In genomic region chr11:75572854-75573650, GRCm38 (mm10) we compare ENCODE assay signal across 8 mouse cellular contexts. TPM values are rescaled to one million over a fixed set of nuclear protein-coding genes. Genes with fewer than 3 reads are reported as not detected.
DNase-seq lines count a peak whose midpoint lies in the region; ATAC-seq and TF ChIP-seq lines count a peak whose summit lies in the region.

No protein-coding gene starts in this region.

- 0 out of 2 replicates have a peak, but pooled peaks have one; percentile 7 for TF ChIP-seq POLR2A in cortical plate, adult 2 months (IDR thresholded peaks at IDR 0.05; ENCODE audit: extremely low read depth, insufficient read depth, low read length)

- peak; percentile 94 for TF ChIP-seq CTCF in cortical plate, adult 2 months (IDR thresholded peaks at IDR 0.05; ENCODE audit: extremely low read depth, insufficient read depth, low read length)

- H3K4me1 ChIP-seq in cortical plate, adult 2 months (ENCODE audit: control insufficient read depth, insufficient read depth, low read length) = peaks cover 6% of the 10 kb centered on the region

- peak; percentile 95 for DNase-seq in gastrocnemius, postnatal 10 days
- DNase-seq in left cerebral cortex, postnatal 10 days (ENCODE audit: extremely low spot score in 1 of 2, low spot score in 2 of 2) = peak; percentile 91 to 93
- DNase-seq in right cerebral cortex, postnatal 25 days = peak; percentile 86
- DNase-seq in urinary bladder, postnatal 4 days (ENCODE audit: low spot score in 2 of 2) = peak; percentile 81 to 93

- intact Hi-C loops in left cerebral cortex, postnatal 10 days (cut with DNase I) = loop anchor here (1.0 kb wide), 1 partner anchor 43 kb away; no protein-coding TSS in a partner anchor

- ATAC-seq in activated CD4-positive, CD25-positive, alpha-beta regulatory T cell, adult 4 months = peak; percentile 86
- ATAC-seq in inflammation-experienced regulatory T-cells, adult 6 months = peak; percentile 87
- peak; percentile 88 for ATAC-seq in megakaryocyte-erythroid progenitor cell, adult 5-6 weeks (replicated peaks; ENCODE audit: low FRiP score, low TSS enrichment, poor library complexity, severe bottlenecking)

- H3K4me3 ChIP-seq in cortical plate, adult 2 months (ENCODE audit: insufficient read depth, low read length) = no peak overlapping the region

- peak overlapping the region; percentile 24; the same call in 1 of the 2 replicates for H3K27ac ChIP-seq in cortical plate, adult 2 months (ENCODE audit: insufficient read depth, low read length)

RNA-seq across cellular contexts. Expression of gene Pitpna, which starts 14.8 kb away (rescaled TPM):
- 10 to 100 TPM; 24.3 to 47.6 TPM for polyA plus RNA-seq in activated CD4-positive, CD25-positive, alpha-beta regulatory T cell, adult 4 months (2017; shearing (Covaris generic))
- 259 TPM in 2 replicates for polyA plus RNA-seq in cortical plate, adult 2 months (2012; rRNA removed)
- total RNA-seq in gastrocnemius, postnatal 10 days (2021) = 100 to 1,000 TPM; 148 to 160 TPM
- 10 to 100 TPM; 30.5 to 50.5 (median 40.2) TPM for polyA plus RNA-seq in inflammation-experienced regulatory T-cells, adult 6 months (2017; shearing (Covaris generic))
- total RNA-seq in left cerebral cortex, postnatal 10 days (2021) = 100 to 1,000 TPM; 312 to 326 TPM
- 69.0 and 96.5 TPM in 2 replicates for total RNA-seq in megakaryocyte-erythroid progenitor cell, adult 5-6 weeks (2014; fragmentation: Nextera tagmentation)
- 46.2 and 58.2 TPM in 2 replicates for total RNA-seq in megakaryocyte-erythroid progenitor cell, adult 5-6 weeks (2017)

RNA-seq across cellular contexts. Expression of gene Slc43a2, which starts 41.6 kb away (rescaled TPM):
- polyA plus RNA-seq in activated CD4-positive, CD25-positive, alpha-beta regulatory T cell, adult 4 months (2017; shearing (Covaris generic)) = 10 to 100 TPM; 18.3 to 18.7 TPM
- 32.0 and 34.3 TPM in 2 replicates for polyA plus RNA-seq in cortical plate, adult 2 months (2012; rRNA removed)
- total RNA-seq in gastrocnemius, postnatal 10 days (2021) = 10 to 100 TPM; 24.2 to 27.3 TPM
- polyA plus RNA-seq in inflammation-experienced regulatory T-cells, adult 6 months (2017; shearing (Covaris generic)) = 10 to 100 TPM; 20.1 to 22.4 (median 21.6) TPM
- 10 to 100 TPM; 48.4 to 51.2 TPM for total RNA-seq in left cerebral cortex, postnatal 10 days (2021)
- total RNA-seq in megakaryocyte-erythroid progenitor cell, adult 5-6 weeks (2014; fragmentation: Nextera tagmentation) = 1.2 and 2.2 TPM in 2 replicates
- 1.9 and 2.9 TPM in 2 replicates for total RNA-seq in megakaryocyte-erythroid progenitor cell, adult 5-6 weeks (2017)

RNA-seq across cellular contexts. Expression of gene Inpp5k, which starts 57.7 kb away (rescaled TPM):
- 100 to 1,000 TPM; 109 to 120 TPM for polyA plus RNA-seq in activated CD4-positive, CD25-positive, alpha-beta regulatory T cell, adult 4 months (2017; shearing (Covaris generic))
- 66.1 and 68.9 TPM in 2 replicates for polyA plus RNA-seq in cortical plate, adult 2 months (2012; rRNA removed)
- 10 to 100 TPM; 22.5 to 23.3 TPM for total RNA-seq in gastrocnemius, postnatal 10 days (2021)
- 100 to 1,000 TPM; 110 to 156 (median 133) TPM for polyA plus RNA-seq in inflammation-experienced regulatory T-cells, adult 6 months (2017; shearing (Covaris generic))
- 10 to 100 TPM; 44.2 to 50.3 TPM for total RNA-seq in left cerebral cortex, postnatal 10 days (2021)
- 33.8 and 34.5 TPM in 2 replicates for total RNA-seq in megakaryocyte-erythroid progenitor cell, adult 5-6 weeks (2014; fragmentation: Nextera tagmentation)
- total RNA-seq in megakaryocyte-erythroid progenitor cell, adult 5-6 weeks (2017) = 19.9 and 26.5 TPM in 2 replicates

RNA-seq across cellular contexts. Expression of gene Scarf1, which starts 59.7 kb away (rescaled TPM):
- under 1 TPM; 0.42 to 0.47 TPM for polyA plus RNA-seq in activated CD4-positive, CD25-positive, alpha-beta regulatory T cell, adult 4 months (2017; shearing (Covaris generic))
- 2.7 and 3.2 TPM in 2 replicates for polyA plus RNA-seq in cortical plate, adult 2 months (2012; rRNA removed)
- total RNA-seq in gastrocnemius, postnatal 10 days (2021) = 10 to 100 TPM in 1 of 2 experiments, 1 to 10 TPM in 1; 7.9 to 10.0 TPM
- under 1 TPM; 0.18 to 0.93 (median 0.28) TPM for polyA plus RNA-seq in inflammation-experienced regulatory T-cells, adult 6 months (2017; shearing (Covaris generic))
- 1 to 10 TPM; 2.9 to 4.0 TPM for total RNA-seq in left cerebral cortex, postnatal 10 days (2021)
- total RNA-seq in megakaryocyte-erythroid progenitor cell, adult 5-6 weeks (2014; fragmentation: Nextera tagmentation) = 1.0 TPM in 1 of 2 replicates, not detected in the other
- total RNA-seq in megakaryocyte-erythroid progenitor cell, adult 5-6 weeks (2017) = 0.65 TPM in 1 of 2 replicates, not detected in the other

Comparison
In these comparisons a context has a peak if more than half of its experiments do, and no peak if none do; other contexts are left out.
1. RNA of gene Slc43a2, which starts 41.6 kb away (total RNA-seq): 48.4 to 51.2 TPM in left cerebral cortex, postnatal 10 days and 24.2 to 27.3 TPM in gastrocnemius, postnatal 10 days; 1.2 to 2.9 TPM in megakaryocyte-erythroid progenitor cell, adult 5-6 weeks; every median in the first group is over 4 times any median in the second.
2. Peak in every context shown above with its lines, with median percentiles within 50 percentile points of each other: ATAC-seq and DNase-seq.